Mouse (Mus musculus) MEL (cell line): ENCODE results near the gene Cnih3.

Experiments
- CTCF ChIP-seq, 3 experiments: IDR thresholded peaks in 2 of 3; conservative IDR thresholded peaks in 1 of 3; 2 replicates each; pipeline ENCODE4 v1.5.1; 2011 to 2012; ENCODE audit warnings: low read length in 3 of 3, low read depth in 2 of 3, mild to moderate bottlenecking in 2 of 3, improper control_type of control experiment in 1 of 3, inconsistent platforms in 1 of 3, mixed read lengths in 1 of 3, moderate library complexity in 1 of 3; ENCODE audit not compliant: control insufficient read depth in 1 of 3, insufficient read depth in 1 of 3, poor library complexity in 1 of 3, severe bottlenecking in 1 of 3
- POLR2A ChIP-seq, 2 experiments: IDR thresholded peaks; 2 replicates each; pipeline ENCODE4 v1.6.1; 2011 to 2012; ENCODE audit warnings: low read length in 2 of 2, mild to moderate bottlenecking in 2 of 2, control low read depth in 1 of 2, improper control_type of control experiment in 1 of 2, low read depth in 1 of 2, moderate library complexity in 1 of 2; ENCODE audit not compliant: control insufficient read depth in 1 of 2, insufficient read depth in 1 of 2, poor library complexity in 1 of 2

GRCm38 (mm10) chr1:181445041-181445440 is 92.6 kb downstream of the Cnih3 start:
- no peak for TF ChIP-seq CTCF (IDR thresholded peaks at IDR 0.05 in 2 of 3, conservative IDR thresholded peaks at IDR 0.05 in 1 of 3; ENCODE audit: control insufficient read depth in 1 of 3, insufficient read depth in 1 of 3, low read depth in 2 of 3, low read length in 3 of 3, poor library complexity in 1 of 3, severe bottlenecking in 1 of 3)
- TF ChIP-seq POLR2A (IDR thresholded peaks at IDR 0.05; ENCODE audit: control insufficient read depth in 1 of 2, insufficient read depth in 1 of 2, low read depth in 1 of 2, low read length in 2 of 2, poor library complexity in 1 of 2) = no peak
